Mouse (Mus musculus) intestine, embryonic 16.5 days (tissue): ENCODE data around the gene Htatsf1. TPM values are rescaled to one million over a fixed set of nuclear protein-coding genes. Genes with fewer than 3 reads are reported as not detected.

Experiments
- ATAC-seq: fragments of 200-750 bp; cut with Nextera tagmentation; 2 replicates; pipeline ENCODE4 v1.8.0; 2017; ENCODE audit warnings: moderate TSS enrichment, moderate library complexity
- H3K27ac ChIP-seq: fragments of 300-500 bp; sonication (generic); 2 replicates; pipeline ENCODE4 v1.5.1; 2014; ENCODE audit warnings: mild to moderate bottlenecking, low read length
- H3K27me3 ChIP-seq: fragments of 300-500 bp; sonication (generic); replicated peaks from 2 replicates; pipeline ENCODE4 v1.6.1; 2014; ENCODE audit warnings: low read length, control low read depth, mixed read lengths; ENCODE audit not compliant: control insufficient read depth, insufficient read depth
- H3K36me3 ChIP-seq: fragments of 300-500 bp; sonication (generic); 2 replicates; pipeline ENCODE4 v1.6.1; 2014; ENCODE audit warnings: low read length, control low read depth; ENCODE audit not compliant: control insufficient read depth, insufficient read depth
- H3K4me1 ChIP-seq: fragments of 300-500 bp; sonication (generic); 2 replicates; pipeline ENCODE4 v1.6.1; 2014; ENCODE audit warnings: low read length, control low read depth, mixed read lengths; ENCODE audit not compliant: control insufficient read depth, insufficient read depth
- H3K4me2 ChIP-seq: fragments of 300-500 bp; sonication (generic); 2 replicates; pipeline ENCODE4 v1.6.1; 2014; ENCODE audit warnings: low read depth, low read length, control low read depth
- H3K4me3 ChIP-seq: fragments of 300-500 bp; sonication (generic); 2 replicates; pipeline ENCODE4 v1.5.1; 2014; ENCODE audit warnings: mild to moderate bottlenecking, low read length
- H3K9ac ChIP-seq: fragments of 300-500 bp; sonication (generic); 2 replicates; pipeline ENCODE4 v1.6.1; 2014; ENCODE audit warnings: low read depth, low read length
- H3K9me3 ChIP-seq: fragments of 300-500 bp; sonication (generic); 2 replicates; pipeline ENCODE4 v1.6.1; 2016; ENCODE audit warnings: low read length, control low read depth; ENCODE audit not compliant: control insufficient read depth
- WGBS: fragments of 180-500 bp; shearing (Covaris S2); extraction: QIAGEN DNeasy Blood & Tissue Kit; methylation state at CpG from one replicate; pipeline ENCODE4 v1.1.7; 2014; 5-methylcytosine and 5-hydroxymethylcytosine counted together
- polyA plus RNA-seq: library from polyadenylated mRNA; unstranded; fragments of >200 nt; fragmentation: Nextera tagmentation; extraction: Ambion mirVana; gene quantifications from 2 replicates; pipeline ENCODE4 v1.2.1, GENCODE M21; 2015

Gene Htatsf1
- polyA plus RNA-seq, 1 experiment from 2014 or later: 50.3 TPM

DNA sequence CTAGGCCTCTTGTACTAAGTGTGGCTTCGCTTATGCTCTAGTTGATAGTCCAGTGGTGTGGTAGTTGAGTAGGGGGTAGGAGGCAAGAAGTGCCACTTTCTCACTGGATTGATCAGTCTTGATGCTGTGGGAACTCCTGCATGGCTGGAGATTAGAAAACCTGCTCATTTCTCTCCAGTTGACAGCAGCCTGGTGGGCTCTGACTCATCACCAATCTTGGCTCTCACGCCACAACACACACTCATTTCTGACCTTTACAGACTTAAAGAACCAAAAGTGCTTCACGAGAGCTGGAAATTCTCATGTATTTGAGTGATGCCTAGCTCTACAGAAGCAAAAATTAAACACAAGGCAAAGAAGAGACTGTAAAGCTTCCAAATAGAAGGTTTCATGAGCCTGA lies 53.6 kb downstream of the Htatsf1 start:
- WGBS: 82% methylated on average over 3 of the region's 3 CpGs
- no peak overlapping the region for H3K4me2 ChIP-seq
- ATAC-seq: no peak

More for the DNA sequence above, 53.6 kb downstream of the Htatsf1 start:
- Histone ChIP-seq H3K9ac (no peak overlapping the region), H3K4me1 (no peaks in the 10 kb centered on the region), H3K36me3 (no peaks in the 10 kb centered on the region), H3K27ac (no peak overlapping the region), H3K9me3 (no peaks in the 10 kb centered on the region), H3K4me3 (no peak overlapping the region), H3K27me3 (no peaks in the 10 kb centered on the region)

Other genes with a start within 250 kb of the Htatsf1 start
- 0.77 and 1.1 TPM in 2 replicates for gene Map7d3, start 231.3 kb upstream of the Htatsf1 start, polyA plus RNA-seq
- gene Adgrg4, start 183.4 kb upstream of the Htatsf1 start, polyA plus RNA-seq: 0.56 and 0.92 TPM in 2 replicates
- gene Brs3, start 10.5 kb upstream of the Htatsf1 start, polyA plus RNA-seq: not detected in 2 replicates
- gene Vgll1, start 34.5 kb downstream of the Htatsf1 start, polyA plus RNA-seq: not detected in 2 replicates
- gene Cd40lg, start 158.6 kb downstream of the Htatsf1 start, polyA plus RNA-seq: not detected in 2 replicates